In the genomic region with DNA sequence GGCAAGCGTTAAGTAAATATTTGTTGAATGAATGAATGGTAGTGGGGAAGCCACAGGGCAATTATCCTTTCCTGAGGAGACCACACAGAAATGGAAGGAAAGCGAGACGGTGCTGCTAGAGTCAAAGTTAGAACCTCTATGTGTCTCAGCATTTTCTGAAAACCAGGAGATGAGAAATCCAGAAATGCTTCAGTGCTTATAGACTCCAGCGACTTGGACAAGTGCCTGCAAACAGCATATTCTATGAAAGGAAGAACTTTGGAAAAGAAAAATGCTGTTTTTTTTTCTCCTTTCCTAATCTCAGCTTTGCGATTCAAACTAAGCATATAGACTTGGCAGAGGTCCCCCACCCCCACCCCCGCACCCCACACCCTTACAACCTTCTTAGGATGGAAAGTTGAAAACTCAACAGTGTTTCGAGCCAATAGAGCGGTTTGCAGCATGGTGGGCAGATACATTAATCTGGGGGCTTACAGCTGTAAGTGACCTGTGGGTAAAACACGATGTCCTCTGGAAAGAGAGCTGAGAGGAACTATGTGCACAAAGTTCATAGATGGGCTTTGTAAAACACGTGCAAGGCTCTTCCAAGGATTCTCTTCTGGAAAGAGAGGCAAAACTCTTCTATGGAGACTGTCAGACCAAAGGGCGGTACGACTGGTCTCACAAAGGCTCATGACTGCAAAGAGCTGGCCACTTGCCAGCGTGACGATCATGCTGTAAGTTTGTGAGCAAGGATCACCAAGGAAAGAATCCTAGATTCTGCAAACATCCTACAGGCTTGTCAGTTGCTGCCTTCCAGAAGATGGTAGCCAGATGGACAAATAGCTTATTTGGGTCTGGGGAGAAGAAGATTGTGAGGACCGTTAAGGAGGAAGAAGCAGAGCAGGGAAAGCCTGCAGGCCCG, we compare ENCODE assay signal across 8 mouse cellular contexts. TPM values are rescaled to one million over a fixed set of nuclear protein-coding genes. Genes with fewer than 3 reads are reported as not detected.
DNase-seq lines count a peak whose midpoint lies in the region; ATAC-seq and TF ChIP-seq lines count a peak whose summit lies in the region.

No protein-coding gene starts in this region.

- WGBS in intestine, embryonic 15.5 days = 46% methylated on average over 16 of the region's 16 CpGs

- H3K27ac ChIP-seq in intestine, embryonic 15.5 days = no peak overlapping the region
- H3K27ac ChIP-seq in layer of hippocampus, adult 2 months = no peak overlapping the region

- H3K9me3 ChIP-seq in intestine, embryonic 15.5 days = no peaks in the 10 kb centered on the region

- no peak overlapping the region for H3K9ac ChIP-seq in intestine, embryonic 15.5 days

- ATAC-seq in intestine, embryonic 15.5 days = peak; percentile 25; the same call in 1 of the 2 replicates

- no peak for TF ChIP-seq CTCF in layer of hippocampus, adult 2 months (conservative IDR thresholded peaks at IDR 0.05)

- peaks cover 6% of the 10 kb centered on the region; the same call in 1 of the 2 replicates for H3K4me1 ChIP-seq in intestine, embryonic 15.5 days (replicated peaks)

- peak; percentile 2 for DNase-seq in layer of hippocampus, adult 9-11 months
- no peak for DNase-seq in layer of hippocampus, adult 8-10 months (ENCODE audit: low spot score in 2 of 2)
- DNase-seq in adrenal gland, adult 2 months = peak; percentile 30
- peak; percentile 33 to 55 for DNase-seq in cerebellum, postnatal 25 days
- peak; percentile 57 to 67 for DNase-seq in lung, postnatal 4 days
- DNase-seq in embryo, embryonic 10 days (ENCODE audit: low spot score) = no peak
- DNase-seq in layer of hippocampus, adult 2 months (ENCODE audit: low spot score in 2 of 2) = no peak

- no peak overlapping the region for H3K4me3 ChIP-seq in intestine, embryonic 15.5 days (replicated peaks)
- no peak overlapping the region for H3K4me3 ChIP-seq in layer of hippocampus, adult 2 months

- no peak overlapping the region for H3K4me2 ChIP-seq in intestine, embryonic 15.5 days (replicated peaks)

- no peaks in the 10 kb centered on the region for H3K36me3 ChIP-seq in intestine, embryonic 15.5 days

- H3K27me3 ChIP-seq in intestine, embryonic 15.5 days (replicated peaks) = no peaks in the 10 kb centered on the region

RNA-seq across cellular contexts. Expression of a gene that starts 44.6 kb away (rescaled TPM):
- 10 to 100 TPM; 34.7 to 44.4 (median 41.5) TPM for total RNA-seq in layer of hippocampus, adult 8-10 months (2022)
- 10 to 100 TPM; 56.4 to 71.5 TPM for total RNA-seq in adrenal gland, adult 2 months (2021)
- 5.3 and 5.9 TPM in 2 replicates for polyA plus RNA-seq in adrenal gland, adult 2 months (2012; rRNA removed)
- 227 and 235 TPM in 2 replicates for polyA plus RNA-seq in intestine, embryonic 15.5 days (2015; fragmentation: Nextera tagmentation; extraction: Ambion mirVana)
- 10 to 100 TPM; 44.7 to 48.4 TPM for total RNA-seq in layer of hippocampus, adult 2 months (2021)

Comparison
In these comparisons a context has a peak if more than half of its experiments do, and no peak if none do; other contexts are left out.
1. DNase-seq: peak in layer of hippocampus, adult 9-11 months (single experiment), adrenal gland, adult 2 months (single experiment), cerebellum, postnatal 25 days (2 of 2) and lung, postnatal 4 days (2 of 2); none in layer of hippocampus, adult 8-10 months (0 of 2), embryo, embryonic 10 days (single experiment) and layer of hippocampus, adult 2 months (0 of 2).